8 mouse cellular contexts compared by ENCODE assay signal in genomic region chr17:24414230-24414976, GRCm38 (mm10). TPM values are rescaled to one million over a fixed set of nuclear protein-coding genes. Genes with fewer than 3 reads are reported as not detected.
DNase-seq lines count a peak whose midpoint lies in the region; ATAC-seq and TF ChIP-seq lines count a peak whose summit lies in the region.

Gene Rnps1, plus strand, starts transcription at chr17:24414565.

- 0% methylated on average over 64 of the region's 64 CpGs for WGBS in forebrain, embryonic 15.5 days
- WGBS in lung, adult 2 months = under 1% methylated on average over 64 of the region's 64 CpGs

- peak; percentile 90 for TF ChIP-seq POLR2A in lung, adult 2 months (IDR thresholded peaks at IDR 0.05; ENCODE audit: borderline replicate concordance, extremely low read depth, low read depth, low read length)

- peak within 1 kb of the TSS; percentile 91 for H3K27ac ChIP-seq in ES-E14 (ENCODE audit: insufficient read depth, low read depth, low read length, poor library complexity, severe bottlenecking)
- H3K27ac ChIP-seq in forebrain, embryonic 15.5 days (replicated peaks) = peak within 1 kb of the TSS; percentile 85

- H3K9me3 ChIP-seq in ES-E14 (ENCODE audit: control insufficient read depth, insufficient read depth, low read depth, low read length) = no peaks in the 10 kb centered on the region
- H3K9me3 ChIP-seq in forebrain, embryonic 15.5 days = no peaks in the 10 kb centered on the region

- DNase-seq in ES-E14 (ENCODE audit: low read depth, low spot score) = peak; percentile 99
- peak; percentile 91 for DNase-seq in cerebellum, adult 11-12 months
- DNase-seq in heart, postnatal 25 days (ENCODE audit: low spot score) = peak; percentile 87
- peak; percentile 91 to 95 for DNase-seq in layer of hippocampus, adult 18-20 months (ENCODE audit: low spot score in 2 of 2)
- peak; percentile 91 for DNase-seq in lung, adult 2 months
- peak; percentile 82 to 89 for DNase-seq in thymus, adult 18-20 months

- TF ChIP-seq CTCF in lung, adult 2 months (IDR thresholded peaks at IDR 0.05; ENCODE audit: insufficient read depth, low read length) = no peak

- in situ Hi-C loops in ES-E14 (cut with MboI; ENCODE audit: low sequenced_read_pairs in 2 of 2, unreplicated experiment in 2 of 2) = no loop called here

- H3K4me2 ChIP-seq in forebrain, embryonic 15.5 days (replicated peaks) = peak within 1 kb of the TSS; percentile 81

- peak within 1 kb of the TSS; percentile 98 for H3K9ac ChIP-seq in ES-E14 (ENCODE audit: insufficient read depth, low read depth, low read length, poor library complexity, severe bottlenecking)
- H3K9ac ChIP-seq in forebrain, embryonic 15.5 days (replicated peaks) = peak within 1 kb of the TSS; percentile 87

- intact Hi-C loops in heart, postnatal 25 days (cut with DNase I) = no loop called here

- peaks cover 2 to 3% of the 10 kb centered on the region in 2 experiments; a peak in 2 of 4 replicates for H3K4me1 ChIP-seq in ES-E14 (ENCODE audit: control insufficient read depth in 2 of 2, insufficient read depth in 2 of 2, low read length in 2 of 2, poor library complexity in 1 of 2)
- H3K4me1 ChIP-seq in forebrain, embryonic 15.5 days = peaks cover 38% of the 10 kb centered on the region
- peaks cover 10% of the 10 kb centered on the region for H3K4me1 ChIP-seq in lung, adult 2 months (ENCODE audit: control insufficient read depth, insufficient read depth, low read length)

- H3K27me3 ChIP-seq in forebrain, embryonic 15.5 days = no peaks in the 10 kb centered on the region

- H3K36me3 ChIP-seq in ES-E14 (ENCODE audit: control insufficient read depth, insufficient read depth, low read length, poor library complexity, severe bottlenecking) = peaks cover 20% of the 10 kb centered on the region
- peaks cover 37% of the 10 kb centered on the region for H3K36me3 ChIP-seq in forebrain, embryonic 15.5 days

- peak; percentile 96 for ATAC-seq in forebrain, embryonic 15.5 days (replicated peaks)
- peak; percentile 88 for ATAC-seq in neutrophil, adult 5-6 weeks (ENCODE audit: extremely low read depth, insufficient number of reproducible peaks, low FRiP score, poor library complexity, severe bottlenecking)

- peak within 1 kb of the TSS; percentile 94 to 95 for H3K4me3 ChIP-seq in ES-E14 (ENCODE audit: insufficient read depth in 1 of 2, low read depth in 1 of 2, low read length in 2 of 2, poor library complexity in 1 of 2, severe bottlenecking in 1 of 2)
- H3K4me3 ChIP-seq in forebrain, embryonic 15.5 days = peak within 1 kb of the TSS; percentile 83
- H3K4me3 ChIP-seq in lung, adult 2 months (replicated peaks; ENCODE audit: extremely low read depth, low read depth, low read length) = peak within 1 kb of the TSS; percentile 80

TF ChIP-seq in ES-E14, 5 proteins besides CTCF, POLR2A, EP300 and RAD21:
- TF ChIP-seq HCFC1 (IDR thresholded peaks at IDR 0.05; ENCODE audit: borderline replicate concordance, insufficient read depth, low read length) = peak; percentile 72; the same call in 1 of the 2 replicates
- TF ChIP-seq MAFK (IDR thresholded peaks at IDR 0.05; ENCODE audit: insufficient read depth, low read depth, low read length) = no peak

RNA-seq across cellular contexts. Expression of gene Rnps1, which starts in this region (rescaled TPM):
- 107 and 138 TPM in 2 replicates for total RNA-seq in ES-E14 (2012; rRNA removed)
- polyA plus RNA-seq in forebrain, embryonic 15.5 days (2015; fragmentation: Nextera tagmentation; extraction: Ambion mirVana) = 360 and 364 TPM in 2 replicates
- total RNA-seq in heart, postnatal 25 days (2021) = 10 to 100 TPM; 60.3 to 60.5 TPM
- total RNA-seq in layer of hippocampus, adult 18-20 months (2021) = 100 to 1,000 TPM; 123 to 124 TPM
- polyA plus RNA-seq in lung, adult 2 months (2012; rRNA removed) = 83.2 and 101 TPM in 2 replicates
- 98.5 and 117 TPM in 2 replicates for total RNA-seq in neutrophil, adult 5-6 weeks (2017)

Comparison
In these comparisons a context has a peak if more than half of its experiments do, and no peak if none do; other contexts are left out.
1. Peak in every context shown above with its lines: DNase-seq, ATAC-seq, H3K4me3 ChIP-seq and H3K27ac ChIP-seq.